Mouse (Mus musculus) right cerebral cortex, adult 2 months (tissue): Measurements from ENCODE around the gene Tm9sf4.

Source experiments
- DNase-seq, 2 experiments: peaks; one replicate each; pipeline ENCODE4 v3.0.0; 2021 to 2022; ENCODE audit warnings: low spot score in 2 of 2

Tm9sf4 gene

DNA sequence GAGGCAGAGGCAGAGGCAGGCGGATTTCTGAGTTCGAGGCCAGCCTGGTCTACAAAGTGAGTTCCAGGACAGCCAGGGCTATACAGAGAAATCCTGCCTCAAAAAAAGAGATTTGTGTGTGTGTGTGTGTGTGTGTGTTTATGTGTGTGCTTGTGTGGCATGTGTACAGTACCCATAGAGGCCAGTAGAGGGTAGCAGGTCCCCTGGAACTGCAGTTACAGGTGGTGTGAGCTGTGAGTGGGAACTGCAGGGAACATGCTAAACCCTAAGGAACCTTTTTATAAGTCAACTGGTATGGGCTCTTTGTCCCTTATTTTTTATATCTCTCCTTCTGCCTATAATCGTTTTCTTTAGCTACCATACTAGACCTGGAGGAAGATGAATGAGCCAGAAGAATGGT lies 3.8 kb upstream of the Tm9sf4 start:
- no peak for DNase-seq

DNA sequence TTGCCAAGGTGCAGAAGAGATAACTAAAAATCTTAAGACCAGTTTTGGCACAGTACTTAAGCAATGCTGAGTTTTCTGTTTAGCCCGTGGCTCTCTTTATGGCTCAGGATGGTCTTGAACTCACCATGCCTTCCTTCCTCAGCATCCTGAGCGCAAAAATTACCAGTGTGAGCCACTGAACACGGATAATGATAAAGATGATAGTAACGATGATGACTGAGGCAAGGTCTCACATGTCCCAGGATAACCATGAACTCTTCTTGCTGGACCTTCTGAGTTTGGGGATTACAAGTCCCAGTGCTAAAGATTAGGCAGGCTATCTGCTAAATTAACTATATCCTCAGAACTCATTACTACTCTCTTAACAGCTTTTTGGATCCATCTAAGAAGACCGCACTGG lies 970 bp upstream of the Tm9sf4 start:
- DNase-seq = no peak

DNA sequence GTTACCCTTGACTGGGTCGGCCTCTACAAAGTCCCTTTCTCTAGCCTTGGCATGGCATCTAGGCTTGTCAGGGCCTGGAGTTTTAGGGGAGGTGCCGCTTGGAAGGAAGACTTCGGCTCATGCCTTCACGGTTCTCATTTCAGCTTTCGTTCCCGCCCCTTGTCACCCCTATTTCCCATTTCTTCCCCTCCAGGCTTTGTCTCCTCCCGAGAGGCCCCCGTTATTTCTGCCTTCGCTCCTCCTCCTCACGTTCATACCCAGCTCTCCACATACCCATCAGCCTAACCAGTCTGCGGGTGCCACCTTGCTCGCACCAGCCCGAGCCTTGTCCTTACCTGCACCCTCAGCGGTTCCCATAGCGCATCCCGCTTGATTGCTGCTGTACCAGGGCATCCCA lies 579 bp downstream of the Tm9sf4 start:
- no peak for DNase-seq

DNA sequence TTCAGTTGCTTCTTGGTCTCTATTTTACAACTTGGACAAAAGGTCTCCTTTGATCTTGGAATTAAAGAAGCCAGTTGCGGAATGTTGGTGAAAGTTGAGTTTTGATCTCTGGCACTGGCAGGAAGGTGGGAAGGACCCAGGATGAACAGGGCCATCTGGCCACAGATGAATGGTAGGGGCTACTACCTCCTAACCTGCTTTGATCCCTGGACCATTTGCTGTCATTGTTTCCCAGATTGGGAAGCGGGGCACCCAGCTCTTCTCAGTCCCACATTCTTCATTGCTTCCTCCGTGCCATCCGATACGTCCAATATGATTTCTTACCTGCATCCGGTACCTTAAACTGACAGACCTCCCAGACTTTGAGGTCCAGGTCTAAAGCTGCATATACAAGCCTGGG lies 6.0 kb downstream of the Tm9sf4 start:
- no peak for DNase-seq

DNA sequence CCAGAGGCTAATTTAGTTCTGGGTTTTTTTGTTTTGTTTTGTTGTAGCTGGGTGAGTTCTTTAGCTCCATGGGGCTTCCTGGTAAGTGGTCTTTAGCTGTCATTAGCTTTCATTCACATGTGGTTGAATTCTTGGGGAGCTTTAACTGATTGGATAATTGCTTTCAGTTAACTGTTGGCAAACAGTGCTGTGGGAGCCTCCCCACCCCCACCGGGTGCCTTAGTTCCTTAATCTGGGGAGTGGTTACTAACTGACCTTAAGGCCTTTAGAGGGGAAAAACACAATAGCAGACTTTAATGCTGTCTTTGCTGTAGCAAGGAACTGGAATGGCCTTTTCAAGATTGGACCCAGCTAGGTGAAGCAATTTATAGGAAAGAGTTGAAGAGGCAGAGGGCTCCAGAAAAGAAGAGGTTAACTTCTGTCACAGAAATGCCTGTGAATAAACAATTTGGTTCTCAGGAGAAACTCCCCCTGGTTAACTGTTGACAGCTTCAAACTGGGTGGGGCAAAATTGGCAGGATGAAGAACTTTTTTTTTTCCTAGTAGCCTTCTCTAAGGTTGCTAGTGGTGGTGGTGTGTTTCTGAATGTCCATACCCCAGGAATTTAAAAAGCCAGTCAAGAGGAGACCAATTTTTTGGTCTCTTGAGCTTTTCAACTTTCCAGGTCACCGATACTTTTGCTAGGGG lies 7.2 kb downstream of the Tm9sf4 start:
- DNase-seq = no peak

DNA sequence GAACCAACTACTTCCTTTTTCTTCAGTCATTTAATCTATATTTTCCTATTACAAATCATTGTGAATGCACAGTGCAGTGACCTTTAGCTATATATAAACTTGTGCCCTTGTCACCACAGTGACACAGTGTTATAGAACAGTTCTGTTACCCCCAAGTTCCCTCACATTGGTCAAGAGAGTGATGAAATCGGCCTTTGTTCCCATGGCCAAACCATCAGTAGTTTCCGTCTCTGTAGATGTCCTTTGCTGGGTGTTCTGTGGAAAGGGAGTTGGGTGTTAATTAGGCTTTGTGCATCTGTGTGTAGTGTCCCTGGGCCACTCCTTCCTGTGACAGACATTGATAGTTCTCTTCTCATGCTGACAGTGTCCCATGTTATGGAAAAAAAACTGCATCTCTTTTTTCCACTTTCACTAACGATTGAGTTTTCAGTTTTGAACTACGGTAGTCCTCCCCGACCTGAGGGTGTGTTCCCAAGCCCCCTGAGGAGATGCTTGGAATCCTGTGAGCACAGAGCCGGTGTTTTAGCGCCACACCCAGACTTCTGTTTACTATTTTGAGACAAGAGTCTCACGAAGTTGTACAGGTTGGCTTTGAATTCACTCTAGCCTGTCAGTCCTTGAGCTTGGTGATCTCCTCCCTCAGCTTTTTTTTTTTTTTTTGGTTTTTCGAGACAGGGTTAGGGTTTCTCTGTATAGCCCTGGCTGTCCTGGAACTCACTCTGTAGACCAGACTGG lies 9.6 kb downstream of the Tm9sf4 start:
- DNase-seq = no peak

DNA sequence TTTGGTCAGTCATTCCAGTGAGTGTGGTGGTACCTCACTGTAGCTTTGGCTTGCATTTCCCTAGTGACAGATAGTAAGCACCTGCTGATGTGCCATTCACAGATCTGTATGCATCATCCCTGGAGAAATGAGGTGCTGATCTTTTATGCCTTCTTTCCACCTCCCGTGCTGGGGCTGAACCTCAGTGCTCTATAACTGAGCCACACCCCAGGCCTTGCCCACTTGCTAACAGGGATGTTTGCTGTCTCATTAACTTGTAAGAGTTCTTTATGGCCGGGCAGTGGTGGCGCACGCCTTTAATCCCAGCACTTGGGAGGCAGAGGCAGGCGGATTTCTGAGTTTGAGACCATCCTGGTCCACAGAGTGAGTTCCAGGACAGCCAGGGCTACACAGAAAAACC lies 10.9 kb downstream of the Tm9sf4 start:
- DNase-seq = no peak

DNA sequence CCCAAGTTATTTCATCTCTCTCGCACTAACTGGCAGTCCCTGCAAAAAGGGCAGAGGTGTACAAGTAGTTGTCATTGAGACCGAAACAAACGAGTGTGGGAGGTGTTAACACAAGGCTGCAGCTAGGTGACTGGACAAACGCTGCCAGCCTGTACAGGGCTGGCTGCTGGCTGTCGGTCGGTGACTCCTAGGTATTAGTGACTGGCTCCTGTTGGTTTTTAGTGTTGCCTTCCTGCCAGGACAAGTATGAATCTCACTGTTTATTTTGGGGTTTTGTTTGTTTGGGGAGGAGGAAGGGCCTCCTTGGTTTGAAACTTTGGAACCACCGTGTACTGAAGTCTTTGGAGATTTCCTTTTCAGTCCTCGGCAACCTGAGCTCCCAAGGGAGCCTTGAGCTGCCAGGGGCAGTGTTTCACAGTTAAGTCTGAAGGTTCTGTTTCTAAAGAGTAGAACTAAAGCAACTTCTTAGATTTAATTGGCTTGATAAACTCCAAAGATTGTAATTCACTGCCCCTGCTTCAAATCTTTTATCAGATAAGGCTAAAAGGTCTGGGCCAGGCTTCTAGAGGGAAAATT lies 15.0 kb downstream of the Tm9sf4 start:
- DNase-seq = no peak

DNA sequence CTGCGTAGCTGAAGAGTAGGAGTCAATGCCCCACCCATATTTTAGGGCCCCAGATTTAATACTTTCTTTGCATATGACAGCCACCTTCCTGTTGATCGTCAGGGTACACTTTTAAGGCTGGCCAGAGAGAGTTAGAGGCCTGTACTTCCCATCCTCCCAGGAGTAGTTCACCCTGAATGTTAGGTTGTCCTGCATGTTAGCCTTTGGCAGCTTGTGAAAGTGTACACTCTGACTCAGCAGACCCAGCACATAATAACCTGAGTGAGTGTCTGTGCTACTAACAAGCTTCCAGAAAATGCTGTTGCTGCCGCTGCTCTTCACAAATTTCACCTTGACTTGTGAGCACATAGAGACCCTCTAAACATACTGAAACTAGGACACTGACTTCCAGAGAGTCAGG lies 16.1 kb downstream of the Tm9sf4 start:
- no peak for DNase-seq

DNA sequence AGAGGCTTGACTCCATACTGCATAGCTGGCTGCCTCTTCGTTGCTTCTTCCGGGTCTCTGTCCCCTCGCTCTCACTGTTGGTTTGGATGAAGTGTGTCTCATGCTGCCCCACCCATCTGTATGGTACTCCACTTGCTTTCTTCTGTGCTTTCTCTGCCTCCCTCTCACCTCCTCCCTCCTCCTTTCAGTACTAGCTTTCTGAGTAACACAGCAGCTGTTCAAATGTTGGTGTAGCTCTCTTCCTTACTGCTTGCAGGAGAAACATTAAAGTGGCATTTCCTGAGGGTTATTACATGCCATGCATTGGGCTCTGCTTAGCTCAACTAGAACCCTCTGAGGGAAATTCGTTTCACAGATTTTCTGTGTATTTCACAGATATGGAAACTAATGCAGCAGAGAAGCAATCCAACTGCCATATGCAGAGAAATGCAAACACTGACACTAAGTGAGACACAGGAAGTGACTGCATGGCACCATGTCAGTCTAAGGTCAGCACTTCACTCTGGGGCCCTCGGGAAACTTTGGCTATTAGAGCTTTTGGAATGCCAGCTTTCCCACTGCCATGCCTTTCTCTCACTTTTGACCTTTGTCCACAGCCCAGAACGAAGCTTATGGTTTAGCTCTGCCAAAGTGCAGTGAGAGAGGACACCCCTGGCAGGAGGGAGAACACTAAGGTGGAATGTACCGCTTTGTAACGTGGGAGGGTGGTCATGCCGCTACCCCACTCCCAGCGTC lies 18.2 kb downstream of the Tm9sf4 start:
- DNase-seq = peak; percentile 20 to 44

DNA sequence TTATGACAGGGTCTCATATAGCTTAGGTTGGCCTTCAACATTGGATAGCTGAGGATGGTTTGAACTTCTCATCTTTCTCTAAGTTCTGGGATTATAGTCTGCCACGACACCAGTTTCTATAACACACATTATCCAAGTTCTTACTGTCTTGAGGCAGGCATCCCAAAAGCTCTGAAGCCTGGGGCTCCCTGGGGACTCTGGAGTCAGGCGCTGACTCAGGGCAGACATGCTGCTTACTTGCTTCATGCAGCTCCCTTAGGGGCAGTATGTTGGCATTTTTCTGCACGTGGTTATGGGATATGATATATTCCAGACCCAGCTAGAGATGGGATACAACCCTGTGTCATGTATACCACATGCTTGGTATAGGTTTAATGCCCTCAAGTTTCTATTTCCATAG lies 18.9 kb downstream of the Tm9sf4 start:
- no peak for DNase-seq

DNA sequence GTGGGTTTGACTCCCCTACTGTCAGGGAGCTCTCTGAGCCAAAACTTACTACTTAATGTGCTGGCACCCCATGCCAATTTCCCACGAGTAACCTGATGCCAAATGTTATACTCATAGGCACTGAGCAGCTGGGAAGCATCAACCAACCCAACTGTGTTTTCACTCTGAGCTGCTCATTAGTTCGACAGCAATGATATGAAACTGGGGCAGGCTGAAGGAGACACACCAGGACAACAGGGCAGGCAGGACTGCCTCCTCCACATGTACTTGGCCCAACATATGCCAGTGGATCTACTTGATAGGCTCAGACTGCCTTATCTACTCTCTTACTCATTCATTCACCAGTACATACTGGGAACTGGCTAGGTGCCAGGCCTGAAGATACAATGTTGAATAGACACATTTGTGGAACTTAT lies 25.1 kb downstream of the Tm9sf4 start:
- peak; percentile 25 to 51 for DNase-seq

DNA sequence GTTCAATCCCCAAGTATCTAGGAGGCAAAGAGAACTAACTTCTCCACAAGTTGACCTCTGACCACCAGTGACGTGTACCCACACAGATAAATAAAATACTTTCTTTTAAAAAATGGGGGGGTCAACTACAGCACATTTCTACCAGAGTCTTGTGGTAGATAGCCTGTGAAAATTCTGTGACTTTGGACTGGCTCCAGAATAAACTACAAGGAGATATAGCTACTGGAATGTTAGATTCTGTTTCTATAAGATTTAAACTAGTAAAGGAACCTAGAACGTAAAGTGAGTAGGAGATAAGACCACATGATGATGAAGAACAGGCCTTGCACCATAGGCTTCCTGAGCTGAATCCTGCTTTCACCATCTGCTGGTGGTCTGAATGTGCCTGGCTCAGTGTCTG lies 26.7 kb downstream of the Tm9sf4 start:
- no peak for DNase-seq

DNA sequence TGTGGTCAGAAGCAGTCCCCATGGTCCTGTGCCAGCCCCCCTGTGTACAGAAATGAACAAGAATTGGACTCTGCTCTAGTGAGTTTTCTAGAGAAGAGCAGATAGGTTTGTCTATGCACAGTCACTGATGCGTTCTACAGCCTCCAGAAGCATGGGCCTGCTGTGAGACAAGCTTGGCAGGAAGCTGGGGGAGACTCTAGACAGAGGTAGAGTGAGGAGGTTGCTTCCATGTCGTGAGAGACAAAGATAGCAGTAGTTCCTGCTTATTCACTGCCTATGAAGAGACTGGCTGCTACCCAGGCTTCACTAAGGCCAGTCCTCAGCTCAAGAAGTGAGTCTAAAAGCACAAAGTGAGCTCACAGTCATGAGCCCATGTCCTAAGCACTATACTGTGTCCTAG lies 30.1 kb downstream of the Tm9sf4 start:
- DNase-seq = peak in 1 of 2 experiments; percentile 16

DNA sequence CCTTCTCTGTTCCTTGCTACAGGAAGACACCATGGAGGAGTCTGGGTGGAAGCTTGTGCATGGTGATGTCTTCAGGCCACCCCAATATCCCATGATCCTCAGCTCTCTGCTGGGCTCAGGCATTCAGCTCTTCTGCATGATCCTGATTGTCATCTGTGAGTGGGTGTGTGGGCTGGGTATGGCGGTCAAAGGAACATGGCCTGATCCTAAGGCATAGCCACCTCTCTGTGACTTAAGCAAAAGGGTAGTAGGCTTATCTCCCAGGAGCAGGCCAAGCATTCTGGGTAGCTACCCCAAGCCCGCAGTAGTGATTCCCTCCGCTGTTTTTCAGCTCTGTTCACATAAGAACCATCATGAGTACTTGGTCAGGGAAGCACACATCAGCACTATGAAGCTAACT lies 33.2 kb downstream of the Tm9sf4 start:
- no peak for DNase-seq

DNA sequence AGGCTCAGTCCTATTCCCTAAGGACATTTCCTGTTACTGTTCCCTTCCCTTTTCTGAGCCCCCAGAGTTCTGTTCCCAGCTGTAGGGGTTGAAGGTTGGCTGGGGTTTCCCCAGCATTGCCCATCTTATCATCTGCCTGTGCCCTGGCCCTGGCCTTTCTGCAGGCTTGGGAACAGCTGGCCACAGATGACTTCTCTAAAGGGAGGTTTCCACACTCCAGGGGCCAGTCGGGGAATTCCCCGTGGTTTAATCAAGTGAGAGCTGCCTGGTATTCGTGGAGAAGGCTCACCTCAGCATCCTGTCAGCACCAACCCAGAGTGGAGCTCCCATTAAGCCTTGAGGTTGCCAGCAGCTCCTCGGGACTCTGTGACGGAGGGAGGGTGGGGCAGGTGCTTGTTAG lies 37.4 kb downstream of the Tm9sf4 start:
- DNase-seq = no peak

DNA sequence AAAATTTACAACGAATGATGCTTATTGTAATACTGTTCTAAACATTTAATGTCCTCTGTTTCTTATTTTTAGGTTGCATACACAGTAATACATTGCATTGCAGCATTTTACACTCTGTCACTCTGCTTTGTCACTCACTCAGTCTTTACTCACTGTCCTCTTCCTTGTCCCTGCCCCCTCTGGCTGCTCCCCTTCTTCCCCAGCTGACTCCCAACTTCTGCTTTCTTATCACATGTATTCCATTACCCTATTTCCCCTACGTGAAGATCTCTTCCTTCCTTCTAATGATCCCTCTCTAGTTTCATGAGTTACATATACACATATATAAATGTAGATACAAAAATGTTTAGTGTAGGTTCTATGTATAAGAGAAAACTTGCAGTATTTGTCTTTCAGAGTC lies 38.0 kb downstream of the Tm9sf4 start:
- DNase-seq = no peak

DNA sequence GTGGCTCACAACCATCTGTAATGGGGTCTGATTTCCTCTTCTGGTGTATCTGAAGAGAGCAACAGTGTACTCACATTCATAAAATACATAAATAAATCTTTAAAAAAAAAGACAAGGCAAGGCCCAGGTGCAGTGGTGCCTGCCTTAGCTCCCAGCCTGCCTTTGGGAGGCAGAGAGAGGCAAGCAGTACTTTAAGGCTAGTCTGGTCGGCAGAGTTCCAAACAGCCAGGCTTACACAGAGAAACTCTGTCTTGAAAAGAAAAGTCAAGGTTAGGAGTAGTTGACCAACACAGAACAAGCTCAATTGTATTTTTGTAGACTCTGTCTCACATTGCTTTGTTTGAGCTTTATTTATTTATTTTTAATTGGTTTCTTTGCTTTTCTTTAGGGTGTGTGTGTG lies 41.7 kb downstream of the Tm9sf4 start:
- no peak for DNase-seq

DNA sequence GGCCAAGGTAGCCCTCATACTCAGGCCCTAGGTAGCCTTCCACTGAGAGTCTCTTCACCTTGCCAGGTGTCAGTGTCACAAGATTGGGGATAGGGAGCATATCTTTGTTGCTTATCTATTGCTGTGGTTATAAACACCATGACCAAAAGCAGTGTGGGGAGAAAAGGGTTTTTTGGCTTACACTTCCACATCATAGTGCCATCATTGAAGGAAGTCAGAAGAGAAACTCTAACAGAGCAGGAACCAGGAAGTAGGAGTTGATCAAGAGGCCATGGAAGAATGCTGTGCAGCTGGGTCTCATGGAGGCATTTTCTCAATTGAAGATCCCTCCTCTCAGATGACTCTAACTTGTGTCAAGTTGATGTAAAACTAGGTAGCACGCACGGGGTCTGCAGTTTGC lies 47.0 kb downstream of the Tm9sf4 start:
- no peak for DNase-seq

DNA sequence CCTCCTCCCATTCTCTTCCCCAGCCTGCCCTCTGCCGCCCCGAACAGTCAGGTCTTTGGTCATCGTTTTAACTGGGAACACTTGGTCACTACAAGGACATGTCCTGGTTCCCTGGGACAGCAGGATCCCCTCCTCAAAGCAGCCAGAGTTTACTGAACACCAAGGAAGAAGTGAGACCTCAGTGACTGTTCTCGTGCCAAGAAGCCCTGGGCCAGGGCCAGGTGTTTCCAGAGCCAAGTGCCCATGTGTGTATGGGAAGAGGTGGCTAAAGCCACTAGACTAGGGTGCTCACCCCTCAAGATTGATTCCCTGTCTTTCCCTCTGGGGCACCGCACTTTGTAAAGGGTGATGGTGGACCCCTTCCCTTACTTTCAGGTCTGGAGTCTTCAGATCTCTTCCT lies 48.2 kb downstream of the Tm9sf4 start:
- no peak for DNase-seq

DNA sequence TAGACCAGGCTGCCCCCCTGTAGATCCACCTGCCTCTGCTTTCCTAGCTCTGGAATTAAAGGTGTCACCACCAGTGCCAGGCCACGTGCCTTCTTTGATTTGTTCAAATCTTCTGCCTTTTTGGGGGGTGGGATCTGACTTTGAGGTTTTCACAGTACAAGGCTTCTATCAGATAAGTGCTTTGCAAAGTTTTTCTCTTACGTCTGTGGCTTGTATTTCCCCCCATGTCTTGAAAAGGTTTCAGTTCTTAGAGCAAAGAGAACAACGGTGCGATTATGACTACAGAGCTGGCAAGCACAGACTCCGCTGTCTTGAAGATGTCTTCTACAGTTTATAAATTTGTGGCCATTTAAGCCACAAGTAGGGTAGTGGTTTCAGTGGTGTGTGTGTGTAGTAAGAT lies 50.3 kb downstream of the Tm9sf4 start:
- DNase-seq = no peak

DNA sequence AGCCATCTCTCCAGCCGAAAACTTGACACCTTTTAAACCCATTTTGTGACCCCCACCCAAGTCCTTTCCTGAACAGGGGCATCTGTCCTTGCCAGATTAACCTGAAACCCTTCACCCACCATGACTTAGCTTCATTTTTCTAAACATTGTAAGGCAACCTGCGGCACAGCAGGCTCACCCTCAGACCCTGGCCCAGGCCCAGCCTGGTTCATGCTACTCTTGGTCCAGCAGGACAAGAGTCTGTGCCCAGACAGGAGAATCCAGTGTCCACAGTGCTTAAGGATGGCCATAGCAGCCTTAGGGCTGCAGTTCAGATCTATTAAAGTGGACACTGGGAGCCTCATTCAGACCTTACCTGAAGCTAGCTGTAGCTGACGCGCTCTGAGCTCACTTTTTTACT lies 52.2 kb downstream of the Tm9sf4 start:
- DNase-seq = no peak
